Mouse (Mus musculus) spleen, adult 2 months (tissue): ENCODE measurements around the gene Galr2.

Source experiments
- CTCF ChIP-seq: fragments of 200-500 bp; IDR thresholded peaks from 2 replicates; pipeline ENCODE4 v1.5.1; 2011; ENCODE audit warnings: mild to moderate bottlenecking, inconsistent platforms; ENCODE audit not compliant: insufficient read depth, insufficient read length, insufficient replicate concordance; ENCODE audit errors: extremely low read depth
- POLR2A ChIP-seq: fragments of 200-500 bp; IDR thresholded peaks from 2 replicates; pipeline ENCODE4 v1.6.1; 2011; ENCODE audit warnings: low read depth, low read length, inconsistent platforms

GRCm38 (mm10) chr11:116297017-116297416, 16.3 kb downstream of the Galr2 start:
- TF ChIP-seq CTCF, result no peak
- no peak for TF ChIP-seq POLR2A
